Mouse (Mus musculus): ENCODE results near the gene Cst7. TPM values are rescaled to one million over a fixed set of nuclear protein-coding genes. Genes with fewer than 3 reads are reported as not detected.
A peak's percentile ranks its signal among the peaks of the same experiment; 100 is the strongest.

The Cst7 gene
- polyA plus RNA-seq, 1 experiment from 2014 or later = 0.26 TPM

- Histone ChIP-seq H3K27me3 (ENCODE audit: control insufficient read depth, insufficient read depth, low read length) (no peaks in the 10 kb centered on the region), H3K9me3 (ENCODE audit: control insufficient read depth, low read depth, low read length) (no peaks in the 10 kb centered on the region), H3K4me2 (replicated peaks; ENCODE audit: low read depth, low read length) (peak within 1 kb of the TSS; percentile 76), H3K9ac (replicated peaks; ENCODE audit: low read depth, low read length) (peak within 1 kb of the TSS; percentile 67), H3K36me3 (ENCODE audit: control insufficient read depth, insufficient read depth, low read length) (no peaks in the 10 kb centered on the region), H3K4me3 (ENCODE audit: low read depth, low read length) (peak within 1 kb of the TSS; percentile 94), H3K27ac (ENCODE audit: low read length) (peak within 1 kb of the TSS; percentile 36; the same call in 1 of the 2 replicates), H3K4me1 (ENCODE audit: control insufficient read depth, insufficient read depth, low read length) (peaks cover 5% of the 10 kb centered on the region; the same call in 1 of the 2 replicates)
- ATAC-seq (ENCODE audit: insufficient number of reproducible peaks, insufficient read depth, low FRiP score, low read depth) = peak; percentile 96
- under 1% methylated on average over 42 of the region's 42 CpGs for WGBS
Observed at GRCm38 (mm10) chr2:150608087-150608799, 38.0 kb downstream of the Cst7 start, which contains the start of gene Apmap. TSS of gene Apmap (minus strand) at chr2:150608567.

- H3K36me3 ChIP-seq (ENCODE audit: control insufficient read depth, insufficient read depth, low read length) = no peaks in the 10 kb centered on the region
- peak; percentile 42; the same call in 1 of the 2 replicates for ATAC-seq (ENCODE audit: insufficient number of reproducible peaks, insufficient read depth, low FRiP score, low read depth)
- peaks cover 5% of the 10 kb centered on the region; the same call in 1 of the 2 replicates for H3K4me1 ChIP-seq (ENCODE audit: control insufficient read depth, insufficient read depth, low read length)
- H3K9ac ChIP-seq (replicated peaks; ENCODE audit: low read depth, low read length) = no peak overlapping the region
- peak overlapping the region; percentile 76 for H3K4me2 ChIP-seq (replicated peaks; ENCODE audit: low read depth, low read length)
- H3K27me3 ChIP-seq (ENCODE audit: control insufficient read depth, insufficient read depth, low read length) = no peaks in the 10 kb centered on the region
- H3K4me3 ChIP-seq (ENCODE audit: low read depth, low read length) = peak overlapping the region; percentile 94
- no peaks in the 10 kb centered on the region for H3K9me3 ChIP-seq (ENCODE audit: control insufficient read depth, low read depth, low read length)
- H3K27ac ChIP-seq (ENCODE audit: low read length) = peak overlapping the region; percentile 36; the same call in 1 of the 2 replicates
- WGBS = 2% methylated on average over 10 of the region's 10 CpGs
Observed at GRCm38 (mm10) chr2:150608872-150609560, 38.8 kb downstream of the Cst7 start.

- peaks cover 5% of the 10 kb centered on the region; the same call in 1 of the 2 replicates for H3K4me1 ChIP-seq (ENCODE audit: control insufficient read depth, insufficient read depth, low read length)
- no peaks in the 10 kb centered on the region for H3K36me3 ChIP-seq (ENCODE audit: control insufficient read depth, insufficient read depth, low read length)
- no peak overlapping the region for H3K4me3 ChIP-seq (ENCODE audit: low read depth, low read length)
- no peak overlapping the region for H3K4me2 ChIP-seq (replicated peaks; ENCODE audit: low read depth, low read length)
- H3K9ac ChIP-seq (replicated peaks; ENCODE audit: low read depth, low read length) = no peak overlapping the region
- WGBS = 70% methylated on average over 3 of the region's 3 CpGs
- no peak overlapping the region for H3K27ac ChIP-seq (ENCODE audit: low read length)
- no peaks in the 10 kb centered on the region for H3K9me3 ChIP-seq (ENCODE audit: control insufficient read depth, low read depth, low read length)
- no peaks in the 10 kb centered on the region for H3K27me3 ChIP-seq (ENCODE audit: control insufficient read depth, insufficient read depth, low read length)
- ATAC-seq (ENCODE audit: insufficient number of reproducible peaks, insufficient read depth, low FRiP score, low read depth) = no peak
Observed at GRCm38 (mm10) chr2:150610097-150610496, 39.9 kb downstream of the Cst7 start.

- H3K9me3 ChIP-seq (ENCODE audit: control insufficient read depth, low read depth, low read length) = no peaks in the 10 kb centered on the region
- no peak for ATAC-seq (ENCODE audit: insufficient number of reproducible peaks, insufficient read depth, low FRiP score, low read depth)
- no peak overlapping the region for H3K4me3 ChIP-seq (ENCODE audit: low read depth, low read length)
- H3K4me2 ChIP-seq (replicated peaks; ENCODE audit: low read depth, low read length) = no peak overlapping the region
- no peak overlapping the region for H3K27ac ChIP-seq (ENCODE audit: low read length)
- no peaks in the 10 kb centered on the region; the same call in 1 of the 2 replicates for H3K36me3 ChIP-seq (ENCODE audit: control insufficient read depth, insufficient read depth, low read length)
- 72% methylated on average over 3 of the region's 3 CpGs for WGBS
- H3K4me1 ChIP-seq (ENCODE audit: control insufficient read depth, insufficient read depth, low read length) = no peaks in the 10 kb centered on the region
- no peak overlapping the region for H3K9ac ChIP-seq (replicated peaks; ENCODE audit: low read depth, low read length)
- H3K27me3 ChIP-seq (ENCODE audit: control insufficient read depth, insufficient read depth, low read length) = no peaks in the 10 kb centered on the region
Observed at GRCm38 (mm10) chr2:150621698-150622097, 51.5 kb downstream of the Cst7 start.

GRCm38 (mm10) chr2:150623957-150624356 is 53.7 kb downstream of the Cst7 start:
- Histone ChIP-seq H3K36me3 (ENCODE audit: control insufficient read depth, insufficient read depth, low read length) (no peaks in the 10 kb centered on the region; the same call in 1 of the 2 replicates), H3K27ac (ENCODE audit: low read length) (no peak overlapping the region), H3K4me1 (ENCODE audit: control insufficient read depth, insufficient read depth, low read length) (no peaks in the 10 kb centered on the region), H3K9me3 (ENCODE audit: control insufficient read depth, low read depth, low read length) (no peaks in the 10 kb centered on the region), H3K4me3 (ENCODE audit: low read depth, low read length) (no peak overlapping the region), H3K27me3 (ENCODE audit: control insufficient read depth, insufficient read depth, low read length) (no peaks in the 10 kb centered on the region), H3K9ac (replicated peaks; ENCODE audit: low read depth, low read length) (no peak overlapping the region), H3K4me2 (replicated peaks; ENCODE audit: low read depth, low read length) (no peak overlapping the region)
- 80% methylated on average over 3 of the region's 3 CpGs for WGBS
- no peak for ATAC-seq (ENCODE audit: insufficient number of reproducible peaks, insufficient read depth, low FRiP score, low read depth)

- no peaks in the 10 kb centered on the region; the same call in 1 of the 2 replicates for H3K36me3 ChIP-seq (ENCODE audit: control insufficient read depth, insufficient read depth, low read length)
- no peak for ATAC-seq (ENCODE audit: insufficient number of reproducible peaks, insufficient read depth, low FRiP score, low read depth)
- H3K4me3 ChIP-seq (ENCODE audit: low read depth, low read length) = no peak overlapping the region
- H3K27ac ChIP-seq (ENCODE audit: low read length) = no peak overlapping the region
- no peak overlapping the region for H3K9ac ChIP-seq (replicated peaks; ENCODE audit: low read depth, low read length)
- WGBS = 87% methylated on average over 8 of the region's 8 CpGs
- H3K27me3 ChIP-seq (ENCODE audit: control insufficient read depth, insufficient read depth, low read length) = no peaks in the 10 kb centered on the region
- no peaks in the 10 kb centered on the region for H3K4me1 ChIP-seq (ENCODE audit: control insufficient read depth, insufficient read depth, low read length)
- no peaks in the 10 kb centered on the region for H3K9me3 ChIP-seq (ENCODE audit: control insufficient read depth, low read depth, low read length)
- no peak overlapping the region for H3K4me2 ChIP-seq (replicated peaks; ENCODE audit: low read depth, low read length)
Observed at GRCm38 (mm10) chr2:150624926-150625325, 54.7 kb downstream of the Cst7 start.

- Histone ChIP-seq H3K9me3 (ENCODE audit: control insufficient read depth, low read depth, low read length) (no peaks in the 10 kb centered on the region), H3K36me3 (ENCODE audit: control insufficient read depth, insufficient read depth, low read length) (no peaks in the 10 kb centered on the region), H3K4me2 (replicated peaks; ENCODE audit: low read depth, low read length) (no peak overlapping the region), H3K9ac (replicated peaks; ENCODE audit: low read depth, low read length) (no peak overlapping the region), H3K4me3 (ENCODE audit: low read depth, low read length) (no peak overlapping the region), H3K27ac (ENCODE audit: low read length) (no peak overlapping the region), H3K27me3 (ENCODE audit: control insufficient read depth, insufficient read depth, low read length) (no peaks in the 10 kb centered on the region), H3K4me1 (ENCODE audit: control insufficient read depth, insufficient read depth, low read length) (no peaks in the 10 kb centered on the region)
- WGBS = 70% methylated on average over 6 of the region's 6 CpGs
- no peak for ATAC-seq (ENCODE audit: insufficient number of reproducible peaks, insufficient read depth, low FRiP score, low read depth)
Observed at GRCm38 (mm10) chr2:150627140-150627539, 56.9 kb downstream of the Cst7 start.
